Mouse (Mus musculus): ENCODE measurements around the gene Magel2. TPM values are rescaled to one million over a fixed set of nuclear protein-coding genes. Genes with fewer than 3 reads are reported as not detected.

Gene Magel2
- total RNA-seq, 2 experiments from 2014 or later = 1.6 to 3.1 TPM

- peak; percentile 41 to 62 for DNase-seq (ENCODE audit: low spot score in 2 of 2)
- intact Hi-C loops (cut with DNase I) = no loop called here
These were observed 42.9 kb downstream of the Magel2 start, which contains the start of gene Mkrn3 for GRCm38 (mm10) chr7:62419493-62420360. Mkrn3 (minus strand) TSS chr7:62420139.

GRCm38 (mm10) chr7:62420566-62420965 is 43.8 kb downstream of the Magel2 start:
- intact Hi-C loops (cut with DNase I) = no loop called here
- no peak for DNase-seq (ENCODE audit: low spot score in 2 of 2)

- no peak for DNase-seq (ENCODE audit: low spot score in 2 of 2)
These were observed 46.4 kb downstream of the Magel2 start for GRCm38 (mm10) chr7:62423210-62423609.

GRCm38 (mm10) chr7:62428337-62428736 is 51.5 kb downstream of the Magel2 start:
- intact Hi-C loops (cut with DNase I) = no loop called here

More at GRCm38 (mm10) chr7:62423210-62423609, 46.4 kb downstream of the Magel2 start:
- intact Hi-C loops (cut with DNase I) = no loop called here

More at GRCm38 (mm10) chr7:62428337-62428736, 51.5 kb downstream of the Magel2 start:
- peak; percentile 7 to 17 for DNase-seq (ENCODE audit: low spot score in 2 of 2)

Other genes with a start within 250 kb of the Magel2 start
- 100 to 1,000 TPM; 122 to 127 TPM for gene Ndn, start 30.4 kb upstream of the Magel2 start, total RNA-seq (2021)
- 1 to 10 TPM; 1.9 to 2.1 TPM for gene Mkrn3, start 43.1 kb downstream of the Magel2 start, total RNA-seq (2021)
- under 1 TPM; 0.37 to 0.57 TPM for gene Peg12, start 87.5 kb downstream of the Magel2 start, total RNA-seq (2021)